Mouse (Mus musculus) cerebellum, postnatal 10 days (tissue): ENCODE measurements around the gene Letm1.

Experiments
- DNase-seq, 2 experiments: peaks; one replicate each; pipeline ENCODE4 v3.0.0; 2021; ENCODE audit warnings: mixed read lengths in 2 of 2

Letm1 gene

GRCm38 (mm10) chr5:33705612-33706349 lies 76.8 kb downstream of the Letm1 start:
- DNase-seq, result peak; percentile 57 to 66

GRCm38 (mm10) chr5:33704945-33705611 lies 77.5 kb downstream of the Letm1 start:
- peak; percentile 46 to 68 for DNase-seq

GRCm38 (mm10) chr5:33703999-33704398 lies 78.6 kb downstream of the Letm1 start:
- DNase-seq, result no peak

- no peak for DNase-seq
Measured at GRCm38 (mm10) chr5:33701832-33702231, 80.8 kb downstream of the Letm1 start.

- DNase-seq, result no peak
Measured at GRCm38 (mm10) chr5:33700010-33700409, 82.6 kb downstream of the Letm1 start.

GRCm38 (mm10) chr5:33698669-33699068 lies 83.9 kb downstream of the Letm1 start:
- DNase-seq, result peak in 1 of 2 experiments; percentile 51

GRCm38 (mm10) chr5:33697947-33698512 lies 84.6 kb downstream of the Letm1 start:
- DNase-seq, result peak; percentile 50 to 69

GRCm38 (mm10) chr5:33697534-33697933 lies 85.1 kb downstream of the Letm1 start:
- no peak for DNase-seq

GRCm38 (mm10) chr5:33696430-33696829 lies 86.2 kb downstream of the Letm1 start:
- DNase-seq, result no peak

GRCm38 (mm10) chr5:33695718-33696121 lies 86.9 kb downstream of the Letm1 start:
- peak in 1 of 2 experiments; percentile 41 for DNase-seq

GRCm38 (mm10) chr5:33694848-33695717 lies 87.5 kb downstream of the Letm1 start:
- peak; percentile 48 to 59 for DNase-seq

GRCm38 (mm10) chr5:33694461-33694847 lies 88.2 kb downstream of the Letm1 start:
- no peak for DNase-seq

- peak in 1 of 2 experiments; percentile 32 for DNase-seq
Measured at GRCm38 (mm10) chr5:33692393-33692792, 90.2 kb downstream of the Letm1 start.

GRCm38 (mm10) chr5:33689852-33690645 lies 92.6 kb downstream of the Letm1 start:
- peak in 1 of 2 experiments; percentile 35 for DNase-seq
